Mouse (Mus musculus) heart, adult 18-20 months (tissue): ENCODE data around the gene Ppm1l. TPM values are rescaled to one million over a fixed set of nuclear protein-coding genes. Genes with fewer than 3 reads are reported as not detected.

Experiments used
- DNase-seq, 2 experiments: peaks; one replicate each; pipeline ENCODE4 v3.0.0; 2021 to 2022; ENCODE audit warnings: mixed read lengths in 1 of 2
- total RNA-seq, 2 experiments: library from RNA; stranded (reverse); gene quantifications; 2 replicates each; pipeline ENCODE4 v1.2.3; 2021

Gene Ppm1l
- total RNA-seq, 2 experiments from 2014 or later, result 29.2 TPM

DNA sequence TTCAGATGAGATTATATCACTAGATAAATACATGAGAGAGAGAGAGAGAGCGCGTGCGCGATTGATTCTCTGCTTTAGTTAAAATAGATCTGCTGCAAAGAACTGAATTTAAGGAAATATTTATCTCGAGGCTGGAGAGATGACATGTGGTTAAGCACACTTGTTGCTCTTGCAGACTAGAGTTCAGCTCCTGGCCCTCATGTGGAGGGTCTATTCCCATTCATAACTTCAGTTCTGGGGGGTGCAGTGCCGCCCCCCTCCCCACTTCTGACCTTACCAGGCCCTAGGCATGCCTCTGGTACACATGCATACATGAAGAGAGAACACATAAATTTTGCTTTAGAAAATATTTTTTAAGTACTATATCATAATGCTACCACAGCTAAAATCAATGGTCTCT is 280.6 kb downstream of the Ppm1l start:
- no peak for DNase-seq

DNA sequence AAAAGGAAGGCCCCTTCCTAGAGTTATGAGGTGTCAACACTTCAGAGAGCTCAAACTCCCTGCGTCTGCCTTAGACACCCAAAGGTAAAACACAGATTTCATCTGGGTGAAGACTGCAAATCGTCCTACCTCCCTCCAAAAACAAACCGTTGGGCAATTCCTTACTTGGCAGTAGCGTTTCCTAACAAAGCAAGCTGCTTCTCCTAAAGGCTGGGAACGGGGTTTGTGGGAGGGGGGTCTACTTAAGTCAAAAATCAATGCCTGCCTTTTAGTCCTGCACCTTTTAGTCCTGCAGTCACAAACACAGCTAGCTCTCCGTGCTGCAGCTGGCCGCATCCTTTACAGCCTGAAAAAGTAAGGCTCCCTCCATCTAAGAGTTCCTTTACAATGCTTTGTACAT is 281.2 kb downstream of the Ppm1l start:
- DNase-seq, result peak in 1 of 2 experiments; percentile 14

DNA sequence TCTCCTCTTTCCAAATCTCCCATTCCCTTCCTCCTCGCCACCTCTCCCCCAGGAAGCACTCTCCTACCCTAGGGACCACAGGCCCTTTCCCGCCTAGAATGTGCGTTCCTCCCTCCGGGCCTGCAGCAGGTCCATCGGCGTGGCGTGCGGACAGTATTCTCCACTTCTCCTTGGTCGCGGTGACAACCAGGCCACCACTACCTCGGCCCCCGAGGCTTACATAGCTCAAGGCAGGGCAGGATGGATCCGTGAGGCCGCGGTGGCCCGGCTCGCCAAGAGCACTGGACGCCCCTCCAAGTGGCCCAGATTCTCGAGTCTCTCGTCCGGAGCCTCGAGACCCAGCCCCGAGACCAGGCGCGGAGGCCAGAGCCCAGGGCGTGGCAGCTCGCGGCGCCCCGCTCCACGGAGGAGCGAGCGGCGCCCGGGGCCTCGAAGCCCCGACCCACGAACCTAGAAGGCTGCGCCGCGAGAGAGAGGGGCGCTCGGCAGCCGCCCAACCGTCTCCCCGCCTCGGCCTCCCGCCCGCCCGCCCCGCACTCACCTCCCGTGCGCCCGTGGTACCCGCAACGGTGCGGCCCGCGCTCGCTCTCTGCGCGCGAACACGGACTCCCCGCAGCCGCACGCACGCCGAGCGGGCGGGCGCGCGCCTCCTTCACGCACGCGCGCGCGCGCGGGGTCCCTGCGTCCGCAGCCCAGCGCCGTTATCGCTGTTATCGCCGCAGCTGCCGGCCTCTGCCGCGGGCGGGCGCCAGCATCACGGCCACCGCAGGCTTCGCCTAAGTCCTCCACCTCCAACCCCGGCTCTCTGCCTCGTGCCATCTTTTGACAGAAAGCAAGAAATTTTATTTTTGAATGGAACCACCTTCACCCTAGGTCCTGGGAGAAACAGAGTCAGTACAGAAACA is 281.9 kb downstream of the Ppm1l start, which contains the start of gene B3galnt1:
B3galnt1 (minus strand) TSS at position 700 of the 905 bp plus-strand sequence.
- DNase-seq, result peak; percentile 53 to 71

DNA sequence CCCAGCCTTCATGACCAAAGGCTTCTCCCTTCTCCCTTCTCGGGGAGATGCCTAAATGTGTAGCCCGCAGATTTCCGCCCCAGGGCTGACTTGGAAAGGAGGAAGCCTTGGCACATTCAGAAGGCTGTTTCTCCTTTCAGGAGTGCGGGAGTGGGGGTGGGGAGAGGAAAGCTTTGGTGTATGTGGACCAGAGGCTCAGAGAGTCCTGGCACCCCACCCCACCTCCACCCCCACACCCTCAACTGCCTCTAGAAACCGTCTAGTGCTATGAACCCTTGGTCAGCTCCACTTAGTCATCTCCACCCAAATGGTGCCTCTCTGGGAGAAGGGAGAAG is 282.5 kb downstream of the Ppm1l start:
- peak in 1 of 2 experiments; percentile 31 for DNase-seq

DNA sequence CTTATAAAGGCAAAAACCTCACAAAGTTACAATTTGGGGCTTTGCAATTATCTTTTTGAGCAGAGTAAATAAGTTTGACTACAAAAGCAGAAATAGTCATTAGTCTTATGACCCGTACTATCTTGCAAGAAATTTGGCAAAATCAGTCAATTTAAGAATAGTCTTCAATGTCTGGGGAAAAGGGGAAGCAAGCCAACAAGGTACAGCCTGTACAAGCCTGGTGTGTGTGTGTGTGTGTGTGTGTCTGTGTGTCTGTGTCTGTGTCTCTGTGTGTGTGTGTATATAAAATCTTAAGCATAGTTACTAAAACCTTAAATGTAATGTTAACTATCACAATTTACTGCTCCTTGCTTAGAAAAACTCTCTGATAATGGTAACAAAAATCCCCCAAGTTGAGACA is 290.3 kb downstream of the Ppm1l start:
- DNase-seq, result no peak

DNA sequence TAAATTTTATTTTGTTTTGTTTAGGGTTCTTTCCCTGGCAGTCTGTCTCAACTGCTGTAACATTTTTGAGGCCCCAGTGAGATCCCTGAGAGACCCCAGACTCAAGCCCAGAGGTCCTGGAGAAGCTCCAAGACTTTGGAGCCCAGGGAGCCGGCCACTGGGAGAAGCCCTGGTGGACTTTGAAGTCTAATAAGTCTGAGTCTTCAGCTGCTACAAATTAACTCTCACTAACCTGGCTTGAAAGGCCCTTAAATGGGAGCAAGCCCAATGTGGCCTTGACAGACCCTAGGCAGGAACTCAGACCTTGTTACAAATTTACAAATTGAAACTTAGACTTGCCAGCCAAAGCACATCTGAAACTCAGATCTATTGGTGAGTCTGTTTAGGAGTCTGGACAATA is 290.8 kb downstream of the Ppm1l start:
- DNase-seq, result no peak

DNA sequence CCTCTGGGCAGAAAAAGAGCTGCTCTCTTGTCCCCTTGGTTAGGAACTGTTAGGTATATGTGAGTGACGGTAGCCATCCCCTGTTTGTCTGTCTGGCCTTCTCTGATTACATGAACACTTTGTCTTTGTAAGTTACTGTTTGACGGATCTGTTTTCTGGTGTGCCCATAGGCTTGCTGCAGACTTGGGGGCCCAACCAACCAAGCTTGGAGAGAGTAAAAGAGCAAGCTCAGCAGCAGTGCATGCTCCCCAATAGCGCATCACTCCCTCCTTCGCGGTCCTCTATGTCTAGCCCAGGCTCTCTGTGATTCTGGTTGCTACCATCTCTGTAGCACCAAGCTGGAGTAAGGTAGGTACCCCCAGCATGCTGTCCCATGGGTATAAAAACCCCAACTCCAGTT is 291.2 kb downstream of the Ppm1l start:
- DNase-seq, result no peak

Other genes with a start within 250 kb of the Ppm1l start
- 10 to 100 TPM; 90.6 to 93.3 TPM for gene Kpna4, start 189.7 kb upstream of the Ppm1l start, total RNA-seq
- gene Arl14, start 94.4 kb upstream of the Ppm1l start, total RNA-seq, result not detected